Mouse (Mus musculus): ENCODE measurements around the gene Sgpl1. TPM values are rescaled to one million over a fixed set of nuclear protein-coding genes. Genes with fewer than 3 reads are reported as not detected.

The Sgpl1 gene
- polyA plus RNA-seq (2015; fragmentation: Nextera tagmentation; extraction: Ambion mirVana) = 16.2 and 16.9 TPM in 2 replicates

DNA sequence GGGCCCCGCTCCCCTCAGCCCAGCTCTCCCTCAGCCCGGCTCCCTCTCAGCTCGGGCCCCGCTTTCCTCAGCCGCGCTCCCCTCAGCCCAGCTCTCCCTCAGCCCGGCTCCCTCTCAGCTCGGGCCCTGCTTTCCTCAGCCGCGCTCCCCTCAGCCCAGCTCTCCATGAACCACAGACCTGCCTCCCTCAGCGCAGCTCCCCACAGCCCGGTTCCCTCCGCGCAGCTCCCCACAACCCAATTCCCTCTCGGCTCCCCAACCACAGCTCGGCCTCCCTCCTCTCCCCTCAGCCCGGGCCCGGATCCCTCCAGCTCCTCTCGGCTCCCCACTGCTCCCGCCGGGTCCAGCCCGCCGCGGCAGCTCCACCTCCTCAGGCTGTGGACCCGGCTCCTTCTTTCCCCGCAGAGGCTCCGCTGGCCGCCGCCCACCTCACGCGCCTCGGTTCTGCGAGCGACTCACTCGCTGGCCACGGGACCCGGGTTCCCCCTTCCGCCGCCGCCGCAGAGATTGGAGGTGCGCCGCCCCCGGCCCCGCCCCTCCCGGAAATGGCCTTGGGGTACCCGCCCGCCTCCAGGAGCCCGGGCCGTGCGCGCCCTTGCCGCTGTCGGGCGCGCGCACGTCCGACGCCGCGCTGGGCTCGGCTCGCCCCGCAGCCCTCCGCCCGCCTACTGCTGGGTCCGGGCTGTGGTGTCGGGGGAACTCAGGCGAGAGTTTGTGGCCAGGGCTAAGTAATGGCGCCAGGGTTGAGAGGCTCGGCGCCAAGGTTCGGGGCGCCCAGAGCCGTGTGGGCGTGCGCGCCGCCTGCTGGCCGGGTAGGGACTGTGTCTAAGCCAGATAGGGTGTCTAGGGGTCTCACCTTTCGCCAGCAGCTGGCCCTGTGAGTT, at the start of gene Sgpl1:
Gene Sgpl1 (minus strand): TSS at position 547 of the 884 bp plus-strand sequence.
- Histone ChIP-seq H3K9me3 (ENCODE audit: low read length) (no peaks in the 10 kb centered on the region), H3K9ac (replicated peaks) (peak within 1 kb of the TSS; percentile 82), H3K27ac (ENCODE audit: low read depth) (peak within 1 kb of the TSS; percentile 92), H3K4me3 (ENCODE audit: low read depth, low read length) (peak within 1 kb of the TSS; percentile 71), H3K27me3 (ENCODE audit: insufficient read depth, low read length) (no peaks in the 10 kb centered on the region), H3K4me2 (ENCODE audit: low read depth, low read length) (peak within 1 kb of the TSS; percentile 95), H3K4me1 (ENCODE audit: insufficient read depth) (peaks cover 18% of the 10 kb centered on the region), H3K36me3 (replicated peaks; ENCODE audit: insufficient read depth, low read length) (0 out of 2 replicates have a peak, but pooled peaks cover 2% of the 10 kb centered on the region)
- peak; percentile 91 for ATAC-seq
- DNase-seq = peak; percentile 96
- 1% methylated on average over 57 of the region's 82 CpGs for WGBS (ENCODE audit: insufficient replicate concordance)
- TF ChIP-seq CTCF (IDR thresholded peaks at IDR 0.05; ENCODE audit: low read depth) (peak; percentile 93), EP300 (IDR thresholded peaks at IDR 0.05; ENCODE audit: low read depth) (no peak)

DNA sequence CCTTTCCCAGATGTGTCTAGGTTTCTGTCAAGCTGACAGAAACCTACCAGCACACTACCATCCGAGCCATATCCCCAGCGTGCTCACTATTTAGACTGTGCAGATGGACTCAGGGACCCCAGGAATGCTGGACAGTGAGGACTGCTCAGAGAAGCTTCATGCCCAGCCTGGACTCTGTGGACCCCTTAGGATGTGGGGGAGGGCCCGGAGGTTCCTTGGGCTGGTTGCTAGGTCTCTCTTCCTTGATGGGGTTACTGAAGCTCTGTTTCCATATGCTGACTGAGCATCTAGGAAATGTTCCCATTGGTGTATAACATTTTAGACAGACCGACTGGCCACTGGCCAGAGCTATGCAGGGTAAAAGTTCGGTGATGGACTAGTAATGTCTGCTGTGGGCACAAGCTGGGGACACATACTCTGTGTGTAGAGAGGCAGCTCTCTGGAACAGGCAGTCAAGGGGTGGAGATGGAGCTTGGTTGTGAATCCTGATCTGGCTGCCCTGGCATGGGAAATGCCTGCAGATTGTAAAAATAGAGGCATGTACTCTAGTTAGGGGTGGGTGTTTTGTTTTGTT, 48.3 kb upstream of the Sgpl1 start:
- Histone ChIP-seq H3K4me1 (ENCODE audit: insufficient read depth) (peaks cover 3% of the 10 kb centered on the region), H3K9ac (replicated peaks) (no peak overlapping the region), H3K27ac (ENCODE audit: low read depth) (no peak overlapping the region), H3K27me3 (ENCODE audit: insufficient read depth, low read length) (no peaks in the 10 kb centered on the region), H3K9me3 (ENCODE audit: low read length) (no peaks in the 10 kb centered on the region), H3K4me3 (ENCODE audit: low read depth, low read length) (no peak overlapping the region), H3K4me2 (ENCODE audit: low read depth, low read length) (no peak overlapping the region), H3K36me3 (replicated peaks; ENCODE audit: insufficient read depth, low read length) (no peaks in the 10 kb centered on the region)
- DNase-seq (no peak), ATAC-seq (no peak)
- 72% methylated on average over 5 of the region's 5 CpGs for WGBS (ENCODE audit: insufficient replicate concordance)
- TF ChIP-seq EP300 (IDR thresholded peaks at IDR 0.05; ENCODE audit: low read depth) (no peak), CTCF (IDR thresholded peaks at IDR 0.05; ENCODE audit: low read depth) (no peak)

GRCm38 (mm10) chr10:61195216-61195615, 47.7 kb upstream of the Sgpl1 start:
- Histone ChIP-seq H3K9me3 (ENCODE audit: low read length) (no peaks in the 10 kb centered on the region), H3K4me1 (ENCODE audit: insufficient read depth) (peaks cover 3% of the 10 kb centered on the region), H3K36me3 (replicated peaks; ENCODE audit: insufficient read depth, low read length) (no peaks in the 10 kb centered on the region), H3K4me3 (ENCODE audit: low read depth, low read length) (no peak overlapping the region), H3K4me2 (ENCODE audit: low read depth, low read length) (no peak overlapping the region), H3K27me3 (ENCODE audit: insufficient read depth, low read length) (no peaks in the 10 kb centered on the region), H3K27ac (ENCODE audit: low read depth) (no peak overlapping the region), H3K9ac (replicated peaks) (no peak overlapping the region)
- ATAC-seq (no peak), DNase-seq (no peak)
- TF ChIP-seq CTCF (IDR thresholded peaks at IDR 0.05; ENCODE audit: low read depth) (no peak), EP300 (IDR thresholded peaks at IDR 0.05; ENCODE audit: low read depth) (no peak)
- 75% methylated on average over 8 of the region's 8 CpGs for WGBS (ENCODE audit: insufficient replicate concordance)

GRCm38 (mm10) chr10:61194611-61195010, 47.1 kb upstream of the Sgpl1 start:
- 77% methylated on average over 9 of the region's 9 CpGs for WGBS (ENCODE audit: insufficient replicate concordance)
- ATAC-seq = no peak
- H3K4me3 ChIP-seq (ENCODE audit: low read depth, low read length) = no peak overlapping the region

GRCm38 (mm10) chr10:61188010-61188409, 40.5 kb upstream of the Sgpl1 start:
- Histone ChIP-seq H3K9ac (replicated peaks) (no peak overlapping the region), H3K36me3 (replicated peaks; ENCODE audit: insufficient read depth, low read length) (no peaks in the 10 kb centered on the region), H3K27ac (ENCODE audit: low read depth) (no peak overlapping the region), H3K4me2 (ENCODE audit: low read depth, low read length) (no peak overlapping the region), H3K9me3 (ENCODE audit: low read length) (no peaks in the 10 kb centered on the region), H3K4me3 (ENCODE audit: low read depth, low read length) (no peak overlapping the region), H3K27me3 (ENCODE audit: insufficient read depth, low read length) (no peaks in the 10 kb centered on the region), H3K4me1 (ENCODE audit: insufficient read depth) (no peaks in the 10 kb centered on the region)
- WGBS (ENCODE audit: insufficient replicate concordance) = 43% methylated on average over 3 of the region's 3 CpGs
- ATAC-seq (no peak), DNase-seq (no peak)
- no peak for TF ChIP-seq EP300 (IDR thresholded peaks at IDR 0.05; ENCODE audit: low read depth)

More at GRCm38 (mm10) chr10:61194611-61195010, 47.1 kb upstream of the Sgpl1 start:
- TF ChIP-seq EP300 (IDR thresholded peaks at IDR 0.05; ENCODE audit: low read depth) = no peak
- no peak for TF ChIP-seq CTCF (IDR thresholded peaks at IDR 0.05; ENCODE audit: low read depth)
- Histone ChIP-seq H3K4me1 (ENCODE audit: insufficient read depth) (no peaks in the 10 kb centered on the region), H3K4me2 (ENCODE audit: low read depth, low read length) (no peak overlapping the region), H3K9me3 (ENCODE audit: low read length) (no peaks in the 10 kb centered on the region), H3K27ac (ENCODE audit: low read depth) (no peak overlapping the region), H3K27me3 (ENCODE audit: insufficient read depth, low read length) (no peaks in the 10 kb centered on the region), H3K36me3 (replicated peaks; ENCODE audit: insufficient read depth, low read length) (no peaks in the 10 kb centered on the region), H3K9ac (replicated peaks) (no peak overlapping the region)
- DNase-seq = no peak

- TF ChIP-seq CTCF (IDR thresholded peaks at IDR 0.05; ENCODE audit: low read depth) = no peak
- no peak for TF ChIP-seq EP300 (IDR thresholded peaks at IDR 0.05; ENCODE audit: low read depth)
- H3K9ac ChIP-seq (replicated peaks) = no peak overlapping the region
- H3K4me3 ChIP-seq (ENCODE audit: low read depth, low read length) = no peak overlapping the region
- 65% methylated on average over 3 of the region's 3 CpGs for WGBS (ENCODE audit: insufficient replicate concordance)
- H3K27ac ChIP-seq (ENCODE audit: low read depth) = no peak overlapping the region
- H3K4me2 ChIP-seq (ENCODE audit: low read depth, low read length) = no peak overlapping the region
- no peaks in the 10 kb centered on the region for H3K4me1 ChIP-seq (ENCODE audit: insufficient read depth)
- H3K27me3 ChIP-seq (ENCODE audit: insufficient read depth, low read length) = no peaks in the 10 kb centered on the region
- DNase-seq (no peak), ATAC-seq (no peak)
- no peaks in the 10 kb centered on the region for H3K36me3 ChIP-seq (replicated peaks; ENCODE audit: insufficient read depth, low read length)
- H3K9me3 ChIP-seq (ENCODE audit: low read length) = no peaks in the 10 kb centered on the region
Observed at GRCm38 (mm10) chr10:61187001-61187400, 39.5 kb upstream of the Sgpl1 start.
